Mouse (Mus musculus) midbrain, embryonic 15.5 days (tissue): ENCODE measurements around the gene Rbsn. TPM values are rescaled to one million over a fixed set of nuclear protein-coding genes. Genes with fewer than 3 reads are reported as not detected.

Experiments
- ATAC-seq: fragments of 200-750 bp; cut with Nextera tagmentation; replicated peaks from 2 replicates; pipeline ENCODE4 v1.8.0; 2017; ENCODE audit warnings: moderate TSS enrichment
- H3K27ac ChIP-seq: fragments of 300-500 bp; sonication (generic); 2 replicates; pipeline ENCODE4 v1.5.1; 2015; ENCODE audit warnings: mild to moderate bottlenecking, inconsistent platforms
- H3K27me3 ChIP-seq: fragments of 300-500 bp; sonication (generic); replicated peaks from 2 replicates; pipeline ENCODE4 v1.6.1; 2015; ENCODE audit warnings: inconsistent platforms
- H3K36me3 ChIP-seq: fragments of 300-500 bp; sonication (generic); replicated peaks from 2 replicates; pipeline ENCODE4 v1.6.1; 2015; ENCODE audit warnings: inconsistent platforms
- H3K4me1 ChIP-seq: fragments of 300-500 bp; sonication (generic); 2 replicates; pipeline ENCODE4 v1.6.1; 2015; ENCODE audit warnings: inconsistent platforms
- H3K4me2 ChIP-seq: fragments of 300-500 bp; sonication (generic); 2 replicates; pipeline ENCODE4 v1.6.1; 2015; ENCODE audit warnings: inconsistent platforms, mild to moderate bottlenecking, moderate library complexity
- H3K4me3 ChIP-seq: fragments of 300-500 bp; sonication (generic); 2 replicates; pipeline ENCODE4 v1.5.1; 2015; ENCODE audit warnings: mild to moderate bottlenecking, inconsistent platforms
- H3K9ac ChIP-seq: fragments of 300-500 bp; sonication (generic); 2 replicates; pipeline ENCODE4 v1.6.1; 2015; ENCODE audit warnings: mild to moderate bottlenecking, inconsistent platforms
- H3K9me3 ChIP-seq: fragments of 300-500 bp; sonication (generic); 2 replicates; pipeline ENCODE4 v1.6.1; 2016; ENCODE audit warnings: inconsistent platforms
- WGBS: fragments of 180-500 bp; shearing (Covaris S2); methylation state at CpG from one replicate; pipeline ENCODE4 v1.1.7; 2015; ENCODE audit warnings: mixed read lengths; 5-methylcytosine and 5-hydroxymethylcytosine counted together
- polyA plus RNA-seq: library from polyadenylated mRNA; unstranded; fragments of >200 nt; fragmentation: Nextera tagmentation; extraction: Ambion mirVana; gene quantifications from 2 replicates; pipeline ENCODE4 v1.2.1, GENCODE M21; 2015

Rbsn gene
- 31.3 and 39.0 TPM in 2 replicates for polyA plus RNA-seq

GRCm38 (mm10) chr6:92214773-92215449 is at the start of gene Rbsn:
Gene Rbsn, minus strand, starts transcription at chr6:92214925.
- Histone ChIP-seq H3K9ac (peak within 1 kb of the TSS; percentile 95), H3K36me3 (no peaks in the 10 kb centered on the region; the same call in 1 of the 2 replicates), H3K27me3 (no peaks in the 10 kb centered on the region), H3K4me1 (peaks cover 17% of the 10 kb centered on the region), H3K4me3 (peak within 1 kb of the TSS; percentile 99), H3K4me2 (peak within 1 kb of the TSS; percentile 88), H3K9me3 (no peaks in the 10 kb centered on the region), H3K27ac (peak within 1 kb of the TSS; percentile 93)
- ATAC-seq: peak; percentile 97
- WGBS: 10% methylated on average over 35 of the region's 35 CpGs

GRCm38 (mm10) chr6:92261162-92261843 is 46.6 kb upstream of the Rbsn start:
- Histone ChIP-seq H3K4me1 (no peaks in the 10 kb centered on the region), H3K4me3 (no peak overlapping the region), H3K9me3 (no peaks in the 10 kb centered on the region), H3K9ac (no peak overlapping the region), H3K27me3 (no peaks in the 10 kb centered on the region), H3K27ac (no peak overlapping the region), H3K4me2 (no peak overlapping the region), H3K36me3 (no peaks in the 10 kb centered on the region)
- WGBS: 67% methylated on average over 4 of the region's 4 CpGs
- no peak for ATAC-seq

- Histone ChIP-seq H3K9ac (no peak overlapping the region), H3K4me3 (no peak overlapping the region), H3K9me3 (no peaks in the 10 kb centered on the region), H3K36me3 (no peaks in the 10 kb centered on the region), H3K4me1 (no peaks in the 10 kb centered on the region), H3K27ac (no peak overlapping the region), H3K27me3 (no peaks in the 10 kb centered on the region), H3K4me2 (no peak overlapping the region)
- no peak for ATAC-seq
Measured at GRCm38 (mm10) chr6:92255346-92255745, 40.6 kb upstream of the Rbsn start.

- Histone ChIP-seq H3K9ac (no peak overlapping the region), H3K27ac (no peak overlapping the region), H3K36me3 (no peaks in the 10 kb centered on the region), H3K4me3 (no peak overlapping the region), H3K27me3 (no peaks in the 10 kb centered on the region), H3K4me2 (no peak overlapping the region), H3K9me3 (no peaks in the 10 kb centered on the region), H3K4me1 (no peaks in the 10 kb centered on the region)
- 84% methylated on average over 3 of the region's 3 CpGs for WGBS
- ATAC-seq: no peak
Measured at GRCm38 (mm10) chr6:92253253-92253870, 38.6 kb upstream of the Rbsn start.

GRCm38 (mm10) chr6:92247215-92247919 is 32.6 kb upstream of the Rbsn start:
- Histone ChIP-seq H3K9ac (no peak overlapping the region), H3K27me3 (peaks cover 29% of the 10 kb centered on the region), H3K9me3 (no peaks in the 10 kb centered on the region), H3K4me2 (no peak overlapping the region), H3K27ac (no peak overlapping the region), H3K4me1 (peaks cover 3% of the 10 kb centered on the region; the same call in 1 of the 2 replicates), H3K4me3 (no peak overlapping the region), H3K36me3 (no peaks in the 10 kb centered on the region)
- no peak for ATAC-seq
- WGBS: 6% methylated on average over 7 of the region's 7 CpGs

- Histone ChIP-seq H3K4me3 (no peak overlapping the region), H3K9ac (no peak overlapping the region), H3K4me1 (peaks cover 3% of the 10 kb centered on the region; the same call in 1 of the 2 replicates), H3K27me3 (peaks cover 29% of the 10 kb centered on the region), H3K27ac (no peak overlapping the region), H3K9me3 (no peaks in the 10 kb centered on the region), H3K4me2 (no peak overlapping the region), H3K36me3 (no peaks in the 10 kb centered on the region)
- 1% methylated on average over 3 of the region's 3 CpGs for WGBS
- no peak for ATAC-seq
Measured at GRCm38 (mm10) chr6:92246335-92246734, 31.6 kb upstream of the Rbsn start.

GRCm38 (mm10) chr6:92244591-92244990 is 29.9 kb upstream of the Rbsn start, which contains the start of gene Trh:
Gene Trh, minus strand, starts transcription at chr6:92244650.
- 2% methylated on average over 31 of the region's 31 CpGs for WGBS
- peaks cover 3% of the 10 kb centered on the region; the same call in 1 of the 2 replicates for H3K4me1 ChIP-seq
- peak within 1 kb of the TSS; percentile 40 for H3K4me3 ChIP-seq
- ATAC-seq: no peak
- H3K4me2 ChIP-seq: peak within 1 kb of the TSS; percentile 74
- H3K27me3 ChIP-seq: peaks cover 29% of the 10 kb centered on the region
- H3K27ac ChIP-seq: no peak within 1 kb of the TSS
- peak within 1 kb of the TSS; percentile 39 for H3K9ac ChIP-seq
- no peaks in the 10 kb centered on the region for H3K9me3 ChIP-seq
- H3K36me3 ChIP-seq: no peaks in the 10 kb centered on the region

GRCm38 (mm10) chr6:92241178-92241906 is 26.6 kb upstream of the Rbsn start:
- H3K4me3 ChIP-seq: no peak overlapping the region
- H3K9ac ChIP-seq: no peak overlapping the region
- H3K27ac ChIP-seq: no peak overlapping the region
- no peaks in the 10 kb centered on the region for H3K9me3 ChIP-seq
- 66% methylated on average over 3 of the region's 3 CpGs for WGBS
- no peak overlapping the region for H3K4me2 ChIP-seq
- no peaks in the 10 kb centered on the region for H3K36me3 ChIP-seq
- H3K4me1 ChIP-seq: peaks cover 3% of the 10 kb centered on the region; the same call in 1 of the 2 replicates
- peak; percentile 95 for ATAC-seq
- H3K27me3 ChIP-seq: peaks cover 29% of the 10 kb centered on the region

GRCm38 (mm10) chr6:92235036-92235435 is 20.3 kb upstream of the Rbsn start:
- no peak for ATAC-seq
- Histone ChIP-seq H3K9ac (no peak overlapping the region), H3K9me3 (no peaks in the 10 kb centered on the region), H3K4me1 (no peaks in the 10 kb centered on the region), H3K27me3 (no peaks in the 10 kb centered on the region), H3K36me3 (no peaks in the 10 kb centered on the region), H3K27ac (no peak overlapping the region), H3K4me2 (no peak overlapping the region), H3K4me3 (no peak overlapping the region)
- WGBS: 64% methylated on average over 12 of the region's 12 CpGs

- H3K4me2 ChIP-seq: no peak overlapping the region
- no peaks in the 10 kb centered on the region for H3K36me3 ChIP-seq
- no peak overlapping the region for H3K4me3 ChIP-seq
- no peak overlapping the region for H3K27ac ChIP-seq
- H3K4me1 ChIP-seq: no peaks in the 10 kb centered on the region
- H3K27me3 ChIP-seq: no peaks in the 10 kb centered on the region
- WGBS: 77% methylated on average over 4 of the region's 4 CpGs
- H3K9me3 ChIP-seq: no peaks in the 10 kb centered on the region
- no peak for ATAC-seq
- H3K9ac ChIP-seq: no peak overlapping the region
Measured at GRCm38 (mm10) chr6:92231762-92232161, 17.0 kb upstream of the Rbsn start.

GRCm38 (mm10) chr6:92231356-92231755 is 16.6 kb upstream of the Rbsn start:
- H3K27ac ChIP-seq: no peak overlapping the region
- H3K36me3 ChIP-seq: no peaks in the 10 kb centered on the region
- H3K9ac ChIP-seq: no peak overlapping the region
- no peak overlapping the region for H3K4me3 ChIP-seq
- H3K9me3 ChIP-seq: no peaks in the 10 kb centered on the region
- no peaks in the 10 kb centered on the region for H3K27me3 ChIP-seq
- ATAC-seq: no peak
- H3K4me1 ChIP-seq: no peaks in the 10 kb centered on the region
- H3K4me2 ChIP-seq: no peak overlapping the region
- 65% methylated on average over 1 of the region's 1 CpGs for WGBS
